Mouse (Mus musculus): ENCODE measurements around the gene Tenm4.

DNA sequence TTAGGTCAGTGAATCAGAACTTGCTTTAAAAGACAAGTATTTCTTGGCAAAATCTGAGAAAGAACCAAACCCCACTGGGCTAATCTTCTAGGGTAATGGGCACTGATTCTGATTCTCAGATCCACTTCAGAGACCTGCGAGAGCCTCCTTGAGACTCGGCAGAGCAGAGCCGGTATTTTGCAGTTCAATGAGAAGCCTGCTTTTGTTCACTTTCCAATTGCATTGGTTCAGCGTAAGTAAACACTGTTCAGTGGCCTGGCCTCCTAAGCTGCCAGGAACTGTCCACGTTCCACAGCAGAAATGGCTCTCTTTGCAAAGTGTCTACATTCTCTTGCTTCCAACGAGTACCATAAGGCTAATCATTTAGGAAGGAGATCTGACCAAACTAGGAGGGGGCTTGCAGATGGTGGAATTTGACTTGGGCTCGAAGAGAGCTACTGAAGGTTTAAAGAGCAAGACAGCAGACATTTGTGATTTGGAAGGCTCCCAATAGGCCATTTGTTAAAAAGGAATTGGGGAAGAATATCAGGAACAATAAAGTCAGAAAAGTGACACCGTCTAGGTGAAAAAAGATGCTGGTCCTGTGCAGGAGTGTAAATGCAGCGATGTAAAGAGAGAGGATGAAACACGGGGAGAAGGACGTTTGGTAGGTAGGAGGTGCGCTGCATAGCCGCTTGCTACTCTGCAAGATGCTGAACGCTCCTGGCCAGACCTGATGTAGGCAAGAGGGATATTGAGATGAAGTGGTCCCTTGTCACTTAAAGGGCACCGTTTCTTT lies 636.4 kb downstream of the Tenm4 start:
- TF ChIP-seq CTCF (IDR thresholded peaks at IDR 0.05) (no peak), EP300 (IDR thresholded peaks at IDR 0.05) (no peak)

Measured in lung, postnatal 0 days (tissue).